Mouse (Mus musculus) frontal cortex, postnatal 14 days (tissue): ENCODE data around the gene 1700020D05Rik.

Source experiments
- DNase-seq, 2 experiments: peaks; one replicate each; pipeline ENCODE4 v3.0.0; 2022; ENCODE audit warnings: low spot score in 2 of 2

1700020D05Rik gene

DNA sequence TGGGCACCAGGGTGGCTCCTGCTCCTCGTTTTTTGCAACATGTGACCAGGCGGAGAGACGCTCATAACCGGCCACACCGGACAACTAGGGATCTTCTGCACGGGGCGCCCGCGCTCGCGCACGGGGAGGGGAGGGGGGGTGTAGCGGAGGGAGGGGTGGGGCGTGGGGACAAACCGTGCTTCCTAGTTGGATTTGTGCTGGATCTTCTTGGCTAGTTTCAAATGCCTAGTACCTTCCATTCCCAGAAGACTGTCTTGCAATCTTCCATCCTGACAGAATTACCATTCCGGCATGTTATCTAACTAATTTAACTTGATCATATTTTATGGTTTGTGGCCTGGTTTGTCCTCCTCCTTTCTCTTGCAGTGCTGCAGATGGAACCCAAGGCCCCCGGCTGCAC is at the start of gene 1700020D05Rik:
TSS of gene 1700020D05Rik (minus strand) at position 101 of the 400 bp plus-strand sequence.
- no peak for DNase-seq

DNA sequence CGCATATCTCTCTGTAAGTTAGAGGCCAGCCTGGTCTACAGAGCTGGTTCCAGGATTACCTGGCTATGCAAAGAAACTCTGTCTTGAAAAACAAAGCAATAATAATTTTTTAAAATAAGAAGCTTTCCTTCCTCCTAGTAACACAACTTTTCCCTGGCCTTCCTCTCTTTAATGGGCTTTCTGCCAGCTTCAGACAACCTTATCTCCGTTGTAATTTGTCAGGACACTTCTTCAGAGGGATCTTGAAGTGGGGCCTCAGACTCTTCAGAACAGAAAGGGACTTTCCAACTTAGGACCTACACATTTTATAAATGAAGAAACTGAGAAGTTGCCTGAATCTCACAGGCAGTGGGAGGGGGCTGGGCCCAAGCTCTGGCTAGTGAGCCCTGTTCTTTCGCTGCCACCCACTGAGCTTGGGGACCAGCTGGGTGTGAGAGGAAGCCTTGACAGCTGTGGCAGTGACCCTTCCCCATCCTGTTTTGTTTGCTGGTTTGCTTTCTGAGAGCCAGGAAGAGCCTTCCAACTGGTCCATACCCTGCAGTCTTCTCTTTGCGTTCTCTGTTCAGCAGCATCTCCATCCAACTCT is 44.0 kb upstream of the 1700020D05Rik start:
- DNase-seq, result no peak

DNA sequence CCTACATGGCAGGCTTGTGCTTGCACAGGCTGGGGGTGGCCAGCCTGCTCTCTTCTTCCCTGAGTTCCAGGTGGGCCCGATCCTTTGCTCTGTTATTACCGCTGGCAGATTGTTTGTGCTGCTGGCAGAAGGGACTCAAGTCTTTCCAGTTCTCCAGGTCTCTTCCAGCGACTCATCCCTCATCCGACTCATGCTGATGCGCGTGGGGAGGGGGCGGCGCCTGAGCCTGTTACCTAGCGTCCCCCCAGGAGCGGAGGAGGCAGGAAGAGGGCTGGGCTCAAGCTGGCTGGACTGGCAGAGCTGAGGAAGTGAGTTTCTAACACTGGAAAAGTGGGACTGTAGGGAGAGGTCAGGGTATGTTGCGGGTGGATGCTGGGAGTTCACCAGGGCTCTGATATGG is 40.4 kb upstream of the 1700020D05Rik start:
- DNase-seq, result no peak

DNA sequence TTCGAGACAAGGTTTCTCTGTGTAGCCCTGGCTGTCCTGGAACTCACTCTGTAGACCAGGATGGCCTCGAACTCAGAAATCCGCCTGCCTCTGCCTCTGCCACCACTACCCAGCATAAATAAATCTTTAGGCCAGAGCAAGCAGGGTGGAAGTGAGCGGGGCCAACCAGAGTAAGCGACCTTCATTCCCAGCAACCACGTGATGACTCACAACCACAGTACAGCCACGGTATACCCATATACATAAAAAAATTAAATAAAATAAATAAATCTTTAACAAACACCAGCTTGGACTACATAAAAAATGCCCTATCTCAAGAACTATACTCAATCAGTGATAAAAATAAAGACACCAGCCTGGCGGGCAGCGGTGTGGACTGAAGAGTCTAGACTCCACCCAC is 39.8 kb upstream of the 1700020D05Rik start:
- DNase-seq, result no peak

DNA sequence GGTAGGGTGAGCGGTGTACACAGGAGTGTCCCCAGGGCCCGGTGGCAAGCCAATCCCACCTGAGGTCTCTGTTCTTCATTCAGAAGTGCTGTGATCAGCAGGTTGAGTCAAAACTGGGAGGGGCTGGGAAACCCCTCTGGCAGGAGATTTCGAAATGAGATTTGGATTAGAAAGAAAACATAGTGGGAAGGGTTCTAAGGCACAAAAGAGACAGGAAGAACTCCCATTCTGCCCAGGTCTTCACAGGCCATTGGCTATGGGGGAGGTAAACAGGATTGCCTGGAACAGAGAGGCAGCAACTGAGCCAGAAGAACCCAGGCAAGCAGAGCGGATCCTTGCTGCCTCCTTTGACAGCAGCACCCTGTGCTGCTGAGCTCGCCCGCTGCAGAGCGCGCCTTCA is 35.2 kb upstream of the 1700020D05Rik start:
- DNase-seq, result no peak

DNA sequence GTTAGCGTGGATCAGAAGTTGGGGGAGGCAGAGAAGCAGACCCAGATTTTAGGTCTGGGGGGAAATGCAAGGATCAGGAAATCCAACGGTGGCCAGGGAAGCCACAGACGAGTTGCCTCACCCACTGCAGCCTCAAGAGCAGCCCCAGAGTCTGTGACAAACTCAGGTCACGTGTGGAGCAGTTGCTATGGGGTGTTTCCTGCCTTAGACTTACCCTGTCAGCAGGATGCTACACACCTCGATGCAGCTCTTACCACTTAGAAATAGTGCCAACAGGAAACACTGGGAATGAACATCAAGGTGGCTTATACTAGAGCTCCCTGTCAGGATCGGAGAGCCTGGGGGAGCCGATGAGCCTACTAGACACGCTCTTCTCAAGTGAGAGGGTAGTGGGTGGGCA is 28.9 kb upstream of the 1700020D05Rik start:
- no peak for DNase-seq

DNA sequence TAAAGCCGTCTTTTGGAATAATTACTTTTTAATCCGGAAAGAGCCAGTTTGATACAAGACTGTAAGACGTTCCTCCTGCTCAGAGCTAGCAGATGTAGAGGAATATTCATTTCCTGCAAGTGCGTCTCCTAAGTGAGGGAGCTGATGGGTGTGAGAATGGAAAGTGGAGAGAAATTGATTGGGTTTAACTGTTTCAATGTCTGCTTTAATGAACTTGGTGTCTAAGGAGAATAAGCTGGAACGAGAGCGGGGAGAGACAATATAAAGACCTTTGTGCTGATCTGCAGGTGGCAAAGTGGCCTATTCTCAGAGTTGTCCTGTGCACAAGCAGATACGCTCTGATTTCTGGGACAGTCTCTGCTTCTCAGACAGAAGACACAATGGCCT is 26.5 kb upstream of the 1700020D05Rik start:
- DNase-seq, result no peak

DNA sequence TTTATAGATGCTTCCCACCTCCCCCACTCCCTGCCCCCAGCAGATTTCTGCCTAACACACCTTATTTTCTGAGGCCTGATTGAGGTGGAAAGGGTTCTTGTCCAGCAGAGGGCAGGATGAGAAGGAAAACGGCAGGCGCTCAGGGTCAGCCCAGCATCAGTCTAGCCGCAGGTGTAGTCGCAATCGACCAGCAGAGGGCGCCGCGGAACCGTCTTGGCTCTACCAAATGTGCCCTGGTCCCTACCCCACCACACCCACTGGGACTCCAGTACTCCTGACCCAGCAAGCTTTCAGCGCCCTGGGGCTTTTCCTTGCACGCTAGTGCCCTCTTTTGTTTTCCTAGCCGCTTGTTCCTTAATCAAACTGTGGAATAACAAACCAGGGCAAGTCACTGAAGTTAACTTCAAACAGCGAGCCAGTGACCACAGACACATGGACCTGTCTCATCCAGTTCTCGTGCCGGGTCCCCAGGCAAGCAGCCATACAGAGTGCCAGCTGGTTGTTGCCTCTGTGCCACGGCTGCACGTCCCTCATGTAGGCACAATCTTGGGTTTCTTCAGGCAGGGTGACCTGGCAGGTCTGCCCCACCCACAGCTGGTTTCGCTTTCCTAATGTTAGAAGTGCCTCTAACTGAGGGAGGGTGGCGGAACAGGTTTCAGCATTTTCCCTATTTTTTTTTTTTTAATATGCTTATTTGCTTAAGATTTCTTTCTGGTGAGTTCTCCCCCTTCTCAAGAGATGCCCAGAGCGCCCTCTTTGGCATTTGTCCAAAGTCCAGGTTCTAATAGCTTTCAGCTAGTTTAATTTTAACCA is 25.9 kb upstream of the 1700020D05Rik start:
- DNase-seq, result peak; percentile 77 to 86

DNA sequence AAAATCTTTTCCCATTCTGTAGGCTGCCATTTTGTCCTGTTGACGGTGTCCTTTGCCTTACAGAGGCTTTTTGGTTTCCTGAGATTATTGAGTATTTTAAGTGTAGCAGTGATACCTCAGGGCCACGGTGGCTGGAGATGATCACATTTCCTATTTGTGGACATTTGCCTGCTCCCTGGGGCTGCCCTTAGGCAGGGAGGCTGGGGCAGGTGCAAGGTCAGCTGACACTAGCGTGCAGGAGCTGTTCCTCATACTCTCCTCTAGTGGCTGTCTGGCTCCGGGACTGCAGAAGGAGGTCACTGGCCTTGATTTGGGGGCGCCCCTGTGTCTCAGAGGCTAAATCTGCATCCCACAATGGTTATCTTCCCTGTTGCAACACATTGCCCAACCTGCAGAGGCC is 21.6 kb upstream of the 1700020D05Rik start:
- no peak for DNase-seq

DNA sequence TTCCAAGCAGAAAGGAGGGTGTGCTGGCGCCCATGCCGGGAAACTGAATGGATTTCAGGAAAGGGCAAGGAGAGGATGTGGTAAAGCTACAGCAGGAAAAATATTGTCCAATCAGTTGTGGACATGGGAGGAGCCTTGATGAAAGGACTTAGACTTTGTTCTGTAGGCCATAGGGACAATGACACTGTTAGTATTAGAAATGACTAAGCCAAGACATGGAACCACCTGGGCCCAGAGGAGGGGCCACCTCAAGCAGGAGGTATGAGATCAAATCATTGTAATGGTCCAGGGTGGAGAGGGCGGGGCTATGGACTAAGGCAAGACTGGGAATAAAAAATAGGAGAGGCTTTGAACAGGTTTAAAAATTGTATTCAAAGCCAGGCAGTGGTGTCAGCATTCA is 15.1 kb upstream of the 1700020D05Rik start:
- DNase-seq, result no peak

DNA sequence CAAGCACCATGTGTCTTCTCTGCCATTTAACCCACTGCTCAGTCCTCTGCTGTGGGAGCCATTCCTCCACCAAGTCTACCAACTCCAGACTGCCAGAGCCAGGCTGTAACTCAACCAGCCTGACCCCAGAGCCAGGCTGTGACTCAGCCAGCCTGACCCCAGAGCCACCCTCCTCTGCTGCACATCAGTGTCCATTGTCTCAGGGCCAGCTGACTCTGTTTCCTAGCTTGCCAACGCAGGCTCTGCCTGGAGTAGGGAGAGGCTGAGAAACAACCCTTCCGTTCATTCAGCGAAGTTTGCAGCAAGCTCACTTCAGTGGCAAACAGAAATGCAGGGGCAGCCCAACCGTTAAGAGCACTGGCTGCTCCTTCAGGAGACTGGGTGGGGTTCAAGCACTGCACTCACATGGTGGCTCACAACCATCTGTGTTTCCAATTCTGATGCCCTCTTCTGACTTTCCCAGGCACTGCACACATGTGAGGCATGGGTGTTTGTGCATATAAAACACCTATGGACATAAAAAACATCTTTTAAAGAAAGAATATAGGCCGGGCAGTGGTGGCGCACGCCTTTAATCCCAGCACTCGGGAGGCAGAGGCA is 13.4 kb upstream of the 1700020D05Rik start:
- DNase-seq, result no peak

DNA sequence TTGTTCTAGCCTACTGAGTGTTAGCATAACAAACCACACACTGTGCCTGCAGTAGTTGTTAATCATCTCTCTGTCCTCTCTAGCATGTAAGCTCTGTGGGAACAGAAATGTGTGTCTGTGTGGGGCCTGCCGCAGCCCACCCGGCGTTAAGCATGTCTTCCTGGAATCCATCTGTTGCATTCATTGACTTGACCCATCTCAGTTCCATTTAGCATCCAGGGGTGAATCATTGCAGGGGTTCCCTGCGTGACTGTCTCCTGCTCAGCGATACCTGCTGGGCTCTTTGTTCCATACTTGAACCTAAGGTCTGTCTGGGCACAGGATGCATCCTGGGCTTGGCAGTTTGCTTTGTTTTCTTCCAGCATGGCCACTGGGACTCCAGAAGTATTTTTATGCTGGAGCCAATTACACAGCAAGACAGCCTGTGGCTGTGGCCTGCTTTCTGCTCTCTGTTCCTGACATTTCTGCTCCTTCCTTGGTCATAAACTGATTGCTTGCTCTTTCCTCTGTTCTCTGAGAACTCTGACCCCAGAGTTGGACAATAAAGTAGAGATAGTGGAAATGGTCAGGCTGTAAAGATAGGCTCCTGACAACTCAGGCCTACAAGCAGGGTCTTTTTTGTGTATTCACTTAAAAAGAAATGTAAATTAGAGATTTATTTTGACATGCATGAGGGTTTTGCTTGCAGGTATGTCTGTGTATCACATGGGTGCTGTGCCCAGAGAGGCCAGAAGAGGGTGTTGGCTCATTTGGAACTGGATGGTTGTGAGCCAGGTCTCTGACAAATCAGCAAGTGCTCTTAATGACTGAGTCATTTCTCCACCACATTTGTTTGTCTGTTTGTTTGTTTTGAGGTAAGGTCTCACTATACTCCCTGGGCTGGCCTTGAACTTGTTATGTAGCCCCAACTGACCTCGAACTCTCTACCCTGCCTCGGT is 12.5 kb upstream of the 1700020D05Rik start:
- no peak for DNase-seq

DNA sequence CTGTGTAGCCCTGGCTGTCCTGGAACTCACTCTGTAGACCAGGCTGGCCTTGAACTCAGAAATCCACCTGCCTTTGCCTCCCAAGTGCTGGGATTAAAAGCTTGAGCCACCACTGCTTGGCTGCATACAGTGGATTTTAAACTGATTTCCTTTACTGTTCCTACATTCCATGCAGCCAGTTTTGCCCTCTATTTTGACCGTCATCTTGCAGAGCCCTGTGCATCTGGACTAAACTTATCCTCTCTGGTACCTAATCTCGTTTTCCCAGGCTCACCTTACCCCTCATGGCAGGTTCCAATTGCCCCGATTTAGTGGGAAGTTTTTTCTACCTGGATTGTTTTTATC is 9.4 kb upstream of the 1700020D05Rik start:
- no peak for DNase-seq

DNA sequence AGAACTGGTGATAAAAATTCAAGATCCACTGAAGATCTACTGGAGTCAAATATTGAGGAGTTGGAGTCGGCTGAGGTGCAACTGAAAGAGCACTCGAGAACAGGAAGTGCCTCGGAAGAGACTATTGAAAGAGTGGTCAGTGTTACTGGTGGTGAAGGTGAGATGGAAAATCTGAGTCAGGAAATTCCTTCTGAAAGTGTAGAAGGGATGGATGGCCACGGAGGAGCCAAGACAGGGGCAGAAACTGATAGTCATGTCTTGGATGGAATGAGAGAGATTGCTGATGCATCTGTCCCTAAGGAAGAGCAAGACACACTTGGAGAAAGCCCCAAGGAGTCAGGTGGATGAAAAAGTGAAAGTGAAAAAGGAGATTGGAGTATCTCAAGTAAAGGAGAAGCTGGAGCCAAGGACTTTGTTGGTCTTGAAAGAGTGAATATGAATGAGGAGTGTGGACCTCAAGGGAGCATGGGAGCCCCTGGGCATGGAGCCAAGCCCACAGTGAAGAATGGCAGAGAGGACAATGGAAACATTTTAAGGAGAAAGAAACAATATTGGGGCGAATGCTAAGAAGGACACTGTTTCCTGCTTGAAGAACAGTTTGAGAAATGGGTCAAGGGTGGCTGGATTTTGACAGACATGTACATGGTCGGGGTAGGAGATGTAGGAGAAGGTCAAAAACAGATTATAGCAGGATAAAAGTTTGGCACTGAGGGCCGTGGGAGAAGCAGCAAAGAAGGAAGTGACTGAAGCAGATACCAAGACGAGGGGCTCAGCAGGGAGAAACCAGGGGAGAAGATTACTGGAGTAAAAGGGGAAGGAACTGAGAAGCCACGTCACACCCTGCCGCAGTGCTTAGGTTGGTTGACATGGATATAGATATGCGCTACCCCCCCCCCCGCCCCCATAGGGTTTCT is 8.8 kb upstream of the 1700020D05Rik start:
- no peak for DNase-seq

DNA sequence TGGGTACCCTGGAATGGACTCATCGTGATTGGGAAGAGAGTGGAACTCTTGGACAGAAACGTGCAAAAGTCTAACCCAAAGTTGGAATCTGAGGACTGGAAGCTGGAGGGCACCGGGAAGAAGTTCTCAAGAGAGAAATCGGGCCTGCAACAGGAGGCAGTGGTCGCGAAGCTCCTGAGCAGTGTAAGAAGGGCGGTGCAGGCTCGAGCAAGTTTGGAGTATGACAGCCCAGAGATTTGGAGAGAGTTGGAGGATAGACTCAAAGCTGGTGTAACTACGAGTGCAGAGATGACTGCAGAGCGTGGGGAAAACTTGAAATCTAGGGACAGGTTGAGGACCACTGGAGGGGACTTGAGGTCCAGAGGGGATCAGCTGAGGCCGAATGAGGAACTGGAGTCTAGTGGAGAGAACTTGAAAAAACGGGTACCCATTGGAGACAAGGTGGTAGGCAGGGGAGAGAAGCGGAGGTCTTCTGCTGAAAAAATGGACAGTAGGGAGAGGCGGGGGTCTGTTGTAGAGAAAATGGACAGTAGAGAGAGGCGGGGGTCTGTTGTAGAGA is 7.6 kb upstream of the 1700020D05Rik start:
- no peak for DNase-seq

DNA sequence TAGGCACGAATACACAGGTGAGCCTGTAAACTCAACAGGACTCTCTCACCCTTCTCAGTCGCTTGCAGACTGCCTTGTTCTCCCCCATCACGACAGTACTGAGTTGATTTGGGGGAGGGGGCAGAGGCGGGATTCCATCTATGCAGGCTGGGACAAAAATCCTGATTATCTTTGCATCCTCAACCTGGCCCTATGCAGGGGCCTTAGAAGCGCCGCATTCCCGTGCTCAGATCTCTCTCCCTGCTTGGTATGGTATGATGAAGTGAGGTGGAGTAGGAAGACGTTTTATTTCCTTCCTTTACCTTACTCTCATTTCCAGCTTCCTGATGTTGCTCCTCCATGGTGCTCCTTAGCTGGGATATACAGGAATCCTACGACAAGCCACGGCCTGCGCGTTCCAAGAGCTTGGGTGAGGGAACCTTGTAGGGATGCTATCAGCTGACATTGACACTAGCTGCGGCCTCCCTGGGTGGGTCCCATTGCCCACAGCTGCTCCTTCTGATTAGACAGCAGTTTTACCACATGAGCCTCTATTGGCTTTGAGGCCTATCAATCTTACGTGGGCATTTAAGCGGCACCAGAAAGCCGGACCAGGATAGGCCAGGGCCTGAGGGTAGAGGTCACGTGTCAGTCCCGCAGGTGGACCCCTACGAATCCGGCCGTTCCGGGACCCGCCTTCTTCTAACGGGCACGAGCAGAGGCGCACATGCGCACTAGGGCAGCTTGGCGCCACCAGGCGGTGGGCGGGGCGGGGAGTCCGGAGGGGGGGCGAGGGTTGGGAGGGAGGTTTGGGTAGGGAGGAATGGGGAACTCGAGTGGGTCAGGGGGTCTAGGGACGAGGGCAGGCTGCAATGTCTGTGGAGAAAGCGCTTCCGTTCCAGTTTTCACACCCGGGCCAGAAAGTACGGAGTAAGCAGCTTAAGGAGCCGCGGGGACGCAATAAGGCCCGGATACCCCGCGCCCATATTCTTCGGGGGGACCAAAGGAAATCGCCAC is 6.7 kb upstream of the 1700020D05Rik start, which contains the start of gene Snx32:
TSS of gene Snx32 (minus strand) at position 508 of the 996 bp plus-strand sequence.
- peak; percentile 98 to 99 for DNase-seq

DNA sequence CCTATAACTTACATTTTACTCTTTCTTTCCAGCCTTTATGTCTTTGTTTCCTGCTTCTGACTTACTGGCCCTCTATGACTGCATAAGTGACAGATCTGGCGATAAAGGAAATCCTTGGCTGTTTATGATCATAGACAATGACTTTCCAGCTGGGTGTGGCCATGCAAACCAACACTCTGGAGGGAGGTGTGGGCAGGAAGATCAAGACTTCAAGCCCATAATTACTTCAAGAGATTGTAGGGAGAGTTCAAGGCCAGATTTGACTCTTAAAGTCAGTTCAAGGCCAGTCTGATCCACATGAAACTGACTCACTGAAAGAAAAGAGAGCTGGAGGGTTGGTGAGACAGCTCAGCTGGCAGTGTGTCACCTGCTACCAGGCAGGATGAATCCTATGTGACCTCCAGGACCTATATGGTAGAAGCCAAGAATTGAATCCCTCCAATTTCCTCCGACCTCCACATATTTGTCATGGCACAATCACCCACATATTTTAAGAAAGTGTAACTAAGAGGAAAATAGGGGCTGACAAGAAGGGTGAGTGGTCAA is 3.2 kb downstream of the 1700020D05Rik start:
- no peak for DNase-seq

DNA sequence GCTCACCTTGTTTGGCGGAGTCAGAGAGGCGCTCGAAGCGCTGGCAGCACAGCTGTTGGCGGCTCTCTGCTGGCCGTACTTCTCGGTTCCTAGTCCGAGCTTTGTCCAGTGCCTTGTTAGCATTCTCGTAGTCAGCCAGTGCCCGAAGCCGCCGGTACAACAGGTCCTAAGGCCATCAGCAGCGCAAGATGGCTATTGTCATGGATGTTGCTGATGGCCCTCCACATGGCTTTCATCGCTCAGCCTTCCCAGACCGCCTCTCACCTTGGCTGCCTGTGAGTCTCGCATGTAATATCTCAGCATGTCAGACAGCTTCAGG is 7.6 kb downstream of the 1700020D05Rik start:
- DNase-seq, result no peak

DNA sequence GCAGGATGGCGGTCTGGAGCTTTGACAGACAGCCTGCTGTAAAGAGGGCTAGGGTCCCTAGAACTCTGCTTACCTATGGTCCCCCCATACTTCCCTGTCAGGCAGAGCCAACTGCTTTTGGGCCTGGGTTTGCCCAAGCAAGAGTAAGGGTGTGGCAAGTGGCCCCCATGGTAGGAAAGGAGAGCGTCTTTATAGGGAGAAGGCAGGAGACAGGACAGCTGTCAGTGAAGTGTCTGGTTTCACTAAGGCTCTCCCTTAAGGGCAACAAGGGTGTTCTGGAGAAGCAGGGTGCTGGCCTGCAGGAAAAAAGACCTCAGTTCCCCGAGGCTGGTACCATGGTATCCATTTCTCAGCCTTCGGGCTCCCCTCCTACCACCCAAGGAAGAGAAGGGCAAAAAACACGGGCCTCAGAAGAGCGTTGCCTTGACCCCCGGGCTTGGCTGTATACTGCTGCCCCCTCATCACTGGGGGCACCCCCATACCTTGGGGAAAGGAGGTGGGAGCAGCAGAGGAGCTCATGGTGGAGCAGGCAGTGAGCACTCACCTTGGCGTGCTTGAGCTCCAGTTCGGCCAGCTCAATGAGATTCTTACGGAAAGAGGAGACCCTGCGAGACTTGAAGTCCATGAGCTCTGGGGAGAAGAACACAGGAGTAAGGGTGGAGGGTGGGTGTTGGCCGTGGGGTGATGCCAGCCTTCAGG is 8.1 kb downstream of the 1700020D05Rik start:
- DNase-seq, result no peak
